Mouse (Mus musculus) forelimb bud, embryonic 11.5 days (tissue): ENCODE measurements around the gene Atp5j.

Experiments
- DNase-seq: peaks from one replicate; pipeline ENCODE4 v3.0.0-alpha.2; 2012; ENCODE audit warnings: low read depth, low spot score

Gene Atp5j

DNA sequence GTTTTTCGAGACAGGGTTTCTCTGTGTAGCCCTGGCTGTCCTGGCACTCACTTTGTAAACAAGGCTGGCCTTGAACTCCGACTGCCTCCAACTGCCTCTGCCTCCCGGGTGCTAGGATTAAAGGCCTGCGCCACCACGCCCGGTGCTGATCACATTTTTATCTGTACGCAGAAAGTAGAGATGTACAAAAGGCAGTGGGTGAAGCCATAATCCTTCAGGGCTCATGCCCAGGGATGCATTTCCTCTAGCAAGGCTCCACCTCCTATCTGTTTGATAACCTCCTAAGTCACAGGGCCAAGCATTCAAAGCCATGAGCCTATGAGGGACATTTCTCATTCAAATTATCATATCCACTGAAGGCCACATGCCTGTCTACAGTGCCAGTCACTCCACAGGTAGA is 27.6 kb downstream of the Atp5j start:
- DNase-seq, result no peak

DNA sequence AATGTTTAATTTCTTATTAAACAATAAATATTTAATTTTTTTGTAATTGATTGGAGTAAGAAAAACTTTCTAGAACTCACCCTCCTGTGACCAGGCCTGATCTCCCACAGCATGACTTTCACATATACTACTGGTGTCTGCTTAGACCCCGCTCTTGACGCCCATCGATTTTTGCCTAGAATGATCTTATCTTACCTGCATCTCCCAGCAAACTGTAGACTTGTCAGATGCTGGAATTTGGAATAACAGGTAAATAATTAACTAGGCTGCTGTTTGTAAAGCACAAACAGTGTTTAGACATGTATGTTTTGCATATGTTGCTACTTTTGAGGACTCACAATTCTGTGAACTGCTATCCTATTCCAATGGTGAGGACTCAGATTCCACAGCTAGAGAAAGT is 29.2 kb downstream of the Atp5j start:
- no peak for DNase-seq

DNA sequence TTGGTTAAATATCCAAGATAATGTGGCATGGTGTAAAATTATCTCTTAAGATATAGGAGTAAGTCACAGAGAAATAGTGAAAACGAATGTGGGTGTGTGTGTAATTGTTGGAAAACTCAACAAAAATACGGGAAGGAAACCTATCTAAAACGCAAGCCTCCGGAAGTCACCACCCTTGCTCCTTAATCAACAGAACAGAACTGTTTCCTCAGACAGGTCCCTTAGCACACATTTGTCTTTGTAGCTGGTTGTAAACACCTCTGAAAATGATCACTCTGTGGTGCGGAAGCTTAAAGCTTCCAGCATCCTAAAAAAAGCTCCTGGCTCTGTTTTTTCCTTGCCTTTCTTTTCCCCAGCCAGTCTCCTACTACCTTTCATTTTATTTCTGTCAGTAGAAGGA is 30.6 kb downstream of the Atp5j start:
- DNase-seq, result no peak

DNA sequence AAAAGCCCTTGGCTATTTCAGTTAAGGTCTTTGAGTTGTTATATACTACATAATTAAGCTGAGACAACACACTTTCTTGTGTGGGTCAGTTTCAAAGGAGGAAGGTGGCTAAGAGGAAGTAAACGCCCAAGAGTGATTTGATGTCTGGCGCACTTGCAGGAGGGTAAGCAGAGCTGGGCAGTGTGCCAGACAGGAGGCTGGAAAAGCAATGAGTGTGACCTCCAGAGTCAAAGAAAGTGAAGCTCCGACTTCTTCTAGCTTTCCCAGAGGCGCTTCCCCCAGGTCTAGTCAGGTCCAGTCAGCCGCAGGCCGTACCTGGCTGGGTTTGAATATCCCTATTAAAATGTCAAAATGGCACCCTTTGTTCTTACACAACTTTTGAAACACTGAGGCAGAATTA is 33.2 kb downstream of the Atp5j start:
- no peak for DNase-seq

DNA sequence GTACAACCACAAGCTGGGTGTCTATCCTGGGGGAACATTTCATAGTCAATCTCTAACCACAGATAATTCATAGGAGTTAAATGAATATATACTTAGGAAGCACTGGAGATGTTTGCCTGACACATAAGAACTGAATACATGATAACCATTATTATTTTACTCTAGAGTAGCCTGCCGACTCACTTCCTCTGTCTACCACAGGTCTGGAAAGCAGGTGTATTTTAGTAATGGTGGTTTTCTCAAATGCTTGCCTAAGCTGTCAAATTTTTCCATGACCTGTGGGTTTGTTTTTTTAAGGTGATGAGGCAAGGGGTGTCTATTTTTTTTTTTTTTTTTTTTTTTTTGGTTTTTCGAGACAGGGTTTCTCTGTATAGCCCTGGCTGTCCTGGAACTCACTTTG is 35.4 kb downstream of the Atp5j start:
- DNase-seq, result no peak

DNA sequence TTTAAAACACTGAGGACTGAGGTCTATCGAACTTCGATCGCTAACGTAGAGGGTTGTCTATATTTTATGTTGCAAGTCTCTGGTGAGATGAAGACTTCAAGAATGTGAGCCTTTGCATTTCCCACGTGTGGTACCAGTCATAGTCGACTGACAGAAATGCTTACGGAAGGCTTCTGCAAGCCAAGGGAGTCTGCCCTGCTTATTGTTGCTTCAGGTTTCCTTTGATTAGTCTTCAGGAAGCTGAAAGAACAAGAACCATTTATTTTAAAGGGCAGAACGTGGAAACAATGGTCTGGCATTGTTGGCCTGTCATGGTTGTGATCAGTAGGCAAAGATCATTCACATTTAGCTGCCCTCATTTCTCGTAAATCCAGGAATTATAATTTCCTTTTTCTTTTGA is 38.7 kb downstream of the Atp5j start:
- no peak for DNase-seq

DNA sequence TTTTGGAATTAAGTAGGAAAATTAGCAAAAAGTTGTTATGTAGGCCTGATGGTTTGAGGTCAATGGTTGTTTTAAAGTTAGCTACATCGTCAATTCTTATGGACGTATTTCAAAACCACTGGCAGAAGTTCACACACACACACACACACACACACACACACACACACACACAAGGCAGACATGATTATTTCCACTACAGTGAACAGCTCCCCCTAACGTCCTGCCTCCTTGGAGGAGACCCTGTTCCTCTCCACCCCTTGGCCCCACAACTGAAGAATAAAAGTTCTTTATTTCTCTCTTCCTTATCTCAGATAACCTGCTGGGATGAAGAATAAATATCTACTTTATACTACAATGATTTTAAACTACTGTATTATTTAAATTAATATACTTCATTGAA is 40.1 kb downstream of the Atp5j start:
- no peak for DNase-seq

DNA sequence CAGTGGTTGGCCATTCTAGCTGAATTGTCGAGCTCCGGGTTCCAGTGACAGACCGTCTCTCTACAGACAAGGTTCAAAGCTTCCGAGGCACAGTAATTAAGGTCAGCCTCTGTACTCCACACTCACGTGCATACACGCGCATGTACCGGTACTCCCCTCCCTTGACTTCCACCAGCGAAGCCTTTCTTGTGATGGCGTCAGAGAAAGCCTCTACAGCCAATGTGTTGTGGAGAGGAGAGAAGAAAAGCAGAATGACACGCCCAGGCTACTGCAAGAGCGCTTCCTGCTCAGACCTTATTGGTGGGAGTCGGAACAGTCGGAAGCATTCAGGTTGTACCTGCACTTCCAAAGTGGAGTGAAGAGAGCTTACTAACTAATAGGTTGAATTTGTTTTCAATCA is 42.0 kb downstream of the Atp5j start:
- DNase-seq, result no peak

DNA sequence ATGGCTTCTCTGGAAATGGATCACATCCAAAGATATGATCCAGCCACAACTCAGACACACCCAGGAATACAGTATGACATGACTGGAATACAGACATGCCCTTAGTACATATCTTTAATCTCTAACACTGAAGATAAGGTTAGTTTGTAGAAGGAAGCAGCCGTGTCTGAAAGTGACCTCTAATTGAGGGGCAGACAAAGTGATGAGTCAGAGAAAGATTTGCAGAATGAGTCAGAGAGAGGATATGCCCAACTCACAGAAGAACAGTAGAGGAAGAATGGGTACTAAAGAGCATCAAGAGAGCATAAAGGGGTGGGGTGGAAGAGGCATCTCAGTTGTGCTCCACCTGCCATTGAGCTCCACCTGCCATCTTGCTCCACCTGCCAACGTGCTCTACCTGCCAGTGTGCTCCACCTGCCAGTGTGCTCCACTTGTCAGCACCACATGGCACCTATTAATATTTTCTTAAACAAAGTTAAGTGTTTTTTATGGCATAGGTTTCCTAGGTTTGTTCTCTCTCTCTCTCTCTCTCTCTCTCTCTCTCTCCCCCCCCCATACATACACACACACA is 44.7 kb downstream of the Atp5j start:
- DNase-seq, result no peak

DNA sequence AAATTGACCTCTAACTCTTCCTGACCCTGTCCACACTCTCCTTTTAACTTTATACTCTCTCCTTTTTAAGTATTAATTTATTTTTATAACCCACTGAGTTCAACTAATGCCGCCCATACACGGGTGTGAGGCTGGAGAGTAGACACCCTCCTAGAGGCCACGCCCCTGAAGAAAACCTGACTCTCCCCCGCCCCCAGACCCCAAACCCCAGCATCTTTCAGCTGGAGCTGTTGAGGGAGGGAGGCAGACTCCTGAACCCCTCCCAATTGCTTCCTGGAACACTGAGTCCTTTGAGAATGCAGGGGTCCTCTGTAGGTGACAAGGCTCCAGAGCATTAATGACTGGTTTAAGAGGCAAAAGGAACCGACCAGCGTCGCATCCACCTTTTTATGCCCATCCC is 50.5 kb downstream of the Atp5j start:
- DNase-seq, result no peak

DNA sequence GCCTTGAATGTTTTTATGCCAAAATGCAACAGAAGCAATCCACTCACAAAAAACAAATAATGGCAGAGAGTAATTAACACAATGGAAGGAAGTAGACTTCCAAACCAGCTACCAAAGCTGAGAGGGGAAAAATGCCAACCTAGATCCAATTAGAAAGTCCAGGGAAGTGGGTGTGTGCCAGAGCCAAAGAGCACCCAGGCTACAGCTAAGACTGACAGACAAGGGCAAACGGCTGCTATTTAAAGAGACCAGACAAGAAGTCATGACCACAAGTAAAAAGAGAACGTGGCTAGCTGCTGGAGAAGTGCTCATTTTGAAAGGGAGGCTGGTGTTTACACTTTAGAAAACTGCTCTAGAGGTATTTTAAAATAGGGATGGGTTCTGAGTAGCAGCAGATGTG is 52.1 kb downstream of the Atp5j start:
- no peak for DNase-seq

DNA sequence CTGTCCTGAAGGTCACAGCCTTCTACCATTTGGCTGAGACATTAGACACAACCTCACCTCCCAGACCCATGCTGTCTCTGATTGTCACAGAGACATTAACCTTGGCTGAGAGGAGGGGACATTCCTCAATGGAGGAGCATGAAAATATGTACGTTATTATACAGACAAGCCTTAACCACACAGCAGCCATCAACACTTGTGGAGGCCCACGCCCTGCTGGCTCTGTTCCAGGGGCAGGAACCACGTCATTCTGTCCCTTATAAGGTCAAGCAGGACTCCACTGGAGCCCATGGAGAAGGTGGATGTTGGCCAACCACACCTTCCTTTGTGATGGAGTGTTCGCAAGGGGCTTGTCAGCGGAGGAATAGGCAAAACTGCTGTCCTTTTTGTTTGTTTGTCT is 55.7 kb downstream of the Atp5j start:
- no peak for DNase-seq

DNA sequence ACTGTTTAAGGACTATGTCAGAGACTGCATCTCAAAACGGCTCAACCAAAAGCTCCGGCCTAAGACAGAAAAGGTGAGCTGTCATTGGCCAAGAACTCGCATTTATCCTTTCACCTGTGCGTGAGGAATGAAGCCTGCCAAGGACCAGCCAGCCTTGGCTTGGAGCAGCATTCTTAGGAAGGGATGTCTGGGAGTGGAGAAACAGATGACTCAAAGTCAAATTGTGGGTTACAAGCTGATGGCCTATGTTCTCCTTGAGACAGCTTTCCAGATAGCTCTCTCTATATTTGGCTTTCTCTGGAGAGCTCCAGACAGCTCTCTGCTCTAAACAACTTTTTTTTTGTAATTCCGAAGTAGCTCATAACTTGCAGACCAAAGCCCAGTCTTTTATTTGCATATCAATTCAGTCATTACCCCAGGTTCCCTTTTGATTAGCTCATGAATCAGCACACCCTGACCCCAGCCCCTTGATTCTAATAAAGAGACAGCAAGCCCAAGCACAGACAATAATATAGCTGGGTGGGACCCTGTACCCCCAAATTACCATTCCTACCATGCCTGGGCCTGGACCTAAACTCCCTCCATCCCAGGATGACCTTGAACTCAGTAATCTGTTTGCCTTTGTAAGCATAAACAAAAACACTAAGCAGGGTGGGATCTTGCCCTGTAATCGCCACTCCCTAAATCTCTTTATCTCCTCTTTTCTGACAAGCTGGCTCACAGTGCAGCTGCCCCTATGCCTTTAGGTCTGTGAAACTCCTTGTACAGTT is 56.4 kb downstream of the Atp5j start:
- no peak for DNase-seq

DNA sequence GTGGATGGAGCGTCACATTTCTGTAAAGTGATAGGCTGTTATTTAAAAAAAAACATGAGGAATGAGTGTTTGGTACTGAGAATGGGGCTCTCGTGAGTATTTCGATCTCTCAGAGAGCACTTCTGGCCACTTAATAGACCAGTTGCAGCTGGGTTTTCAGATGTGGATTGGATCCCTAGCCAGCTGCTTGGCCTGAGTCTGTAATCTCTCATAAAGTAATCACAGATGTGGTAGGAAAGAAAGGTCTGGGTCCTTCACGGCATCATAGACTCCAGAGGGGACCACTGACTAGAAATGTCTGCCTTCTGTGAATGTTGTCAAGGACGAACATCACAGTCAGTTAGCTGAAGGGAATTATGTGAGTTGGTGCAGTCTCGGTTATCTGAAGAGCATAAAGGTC is 57.0 kb downstream of the Atp5j start:
- no peak for DNase-seq
